Mouse (Mus musculus): ENCODE data around the gene Zfp423. TPM values are rescaled to one million over a fixed set of nuclear protein-coding genes. Genes with fewer than 3 reads are reported as not detected.

The Zfp423 gene
- total and polyA plus RNA-seq, 3 experiments = not detected

DNA sequence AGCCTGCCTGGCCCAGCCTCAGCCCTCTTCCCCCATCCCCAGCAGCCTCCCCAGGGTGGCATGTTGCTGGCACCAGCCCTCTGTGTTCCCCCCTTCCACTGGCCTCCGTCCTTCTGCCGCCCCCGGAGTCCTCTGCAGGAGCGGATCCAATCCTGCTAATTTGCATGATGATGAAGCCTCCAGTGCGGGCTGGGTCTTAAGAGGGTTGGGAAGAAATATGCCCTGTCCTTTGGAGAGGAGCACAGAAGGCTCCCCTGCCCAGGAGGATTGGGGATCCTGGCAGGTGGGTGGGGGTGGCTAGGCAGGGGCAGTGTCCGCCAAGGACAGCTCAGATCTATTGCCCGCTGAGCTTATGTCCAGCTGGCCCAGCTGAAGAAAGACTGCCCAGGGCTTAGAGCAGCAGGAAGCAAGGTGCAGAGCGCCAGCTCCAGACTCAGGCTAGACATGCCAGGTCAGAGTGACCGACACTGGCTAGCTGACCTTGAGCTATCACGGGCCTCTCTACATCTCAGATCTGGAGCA lies 256.5 kb downstream of the Zfp423 start:
- no peaks in the 10 kb centered on the region for H3K4me1 ChIP-seq (ENCODE audit: control insufficient read depth in 1 of 2, insufficient read depth in 2 of 2, low read length in 2 of 2)
- no peaks in the 10 kb centered on the region for H3K27me3 ChIP-seq (ENCODE audit: control insufficient read depth in 1 of 2, insufficient read depth in 2 of 2, low read length in 2 of 2)
- no peaks in the 10 kb centered on the region; the same call in 1 of the 2 replicates for H3K9me3 ChIP-seq (replicated peaks; ENCODE audit: insufficient read depth, low read length)
- H3K36me3 ChIP-seq (ENCODE audit: control insufficient read depth in 1 of 2, insufficient read depth in 2 of 2, low read length in 2 of 2) = no peaks in the 10 kb centered on the region
- no peak overlapping the region for H3K4me3 ChIP-seq (ENCODE audit: control insufficient read depth in 1 of 2, insufficient read depth in 1 of 2, low read depth in 2 of 2, low read length in 2 of 2)
- no peak overlapping the region for H3K9ac ChIP-seq (ENCODE audit: control insufficient read depth, low read depth, low read length, poor library complexity, severe bottlenecking)
- no peaks in the 10 kb centered on the region for H3K79me2 ChIP-seq (ENCODE audit: control insufficient read depth, insufficient read depth, low read length, poor library complexity)
- TF ChIP-seq MAFK (IDR thresholded peaks at IDR 0.05; ENCODE audit: borderline replicate concordance, low read depth, low read length) (no peak), GABPA (IDR thresholded peaks at IDR 0.05; ENCODE audit: low read depth, low read length) (no peak), TBP (IDR thresholded peaks at IDR 0.05; ENCODE audit: low read depth, low read length) (no peak), CHD2 (IDR thresholded peaks at IDR 0.05; ENCODE audit: low read length) (no peak), GATA1 (IDR thresholded peaks at IDR 0.05; ENCODE audit: low read depth, low read length) (no peak), RCOR1 (IDR thresholded peaks at IDR 0.05; ENCODE audit: low read depth, low read length) (no peak), TAL1 (IDR thresholded peaks at IDR 0.05; ENCODE audit: low read length) (no peak), TCF12 (IDR thresholded peaks at IDR 0.05; ENCODE audit: low read depth, low read length) (no peak), MAX (IDR thresholded peaks at IDR 0.05; ENCODE audit: low read length) (no peak), JUND (IDR thresholded peaks at IDR 0.05; ENCODE audit: low read depth, low read length) (no peak), SMC3 (IDR thresholded peaks at IDR 0.05; ENCODE audit: low read depth, low read length) (no peak), SIN3A (IDR thresholded peaks at IDR 0.05; ENCODE audit: low read length) (no peak), ZKSCAN1 (IDR thresholded peaks at IDR 0.05; ENCODE audit: low read depth, low read length) (no peak), MYC (IDR thresholded peaks at IDR 0.05; ENCODE audit: low read depth, low read length) (no peak), MYB (IDR thresholded peaks at IDR 0.05; ENCODE audit: low read depth, low read length) (no peak)
- DNase-seq (ENCODE audit: low read depth, low spot score) = no peak
- H3K27ac ChIP-seq (ENCODE audit: control insufficient read depth, low read depth, low read length) = no peak overlapping the region

DNA sequence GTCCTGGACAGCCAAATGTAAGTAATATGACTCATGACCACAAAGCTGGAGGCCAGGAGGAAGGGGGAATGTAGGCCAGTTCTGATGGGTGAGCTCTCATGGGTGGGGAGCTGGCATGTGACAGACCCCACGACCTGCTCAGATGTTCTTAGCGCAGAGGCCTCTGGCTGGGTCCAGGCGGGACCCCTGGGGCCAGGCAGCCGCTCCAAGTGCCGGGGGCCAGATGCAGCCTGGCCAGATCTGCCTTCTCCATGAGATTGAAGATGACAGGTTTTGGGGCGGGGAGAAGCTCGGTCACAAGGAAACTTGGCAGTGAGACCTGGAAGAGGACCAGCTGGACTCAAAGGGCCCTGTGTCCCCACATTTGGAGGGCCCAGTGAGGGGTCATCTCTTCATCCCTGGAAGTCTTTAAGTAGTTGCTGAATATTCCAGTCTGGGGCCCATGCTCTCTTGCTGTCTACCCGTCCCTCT lies 257.3 kb downstream of the Zfp423 start:
- Histone ChIP-seq H3K27ac (ENCODE audit: control insufficient read depth, low read depth, low read length) (no peak overlapping the region), H3K4me1 (ENCODE audit: control insufficient read depth in 1 of 2, insufficient read depth in 2 of 2, low read length in 2 of 2) (no peaks in the 10 kb centered on the region), H3K27me3 (ENCODE audit: control insufficient read depth in 1 of 2, insufficient read depth in 2 of 2, low read length in 2 of 2) (no peaks in the 10 kb centered on the region), H3K79me2 (ENCODE audit: control insufficient read depth, insufficient read depth, low read length, poor library complexity) (no peaks in the 10 kb centered on the region), H3K36me3 (ENCODE audit: control insufficient read depth in 1 of 2, insufficient read depth in 2 of 2, low read length in 2 of 2) (no peaks in the 10 kb centered on the region), H3K9me3 (replicated peaks; ENCODE audit: insufficient read depth, low read length) (no peaks in the 10 kb centered on the region; the same call in 1 of the 2 replicates), H3K9ac (ENCODE audit: control insufficient read depth, low read depth, low read length, poor library complexity, severe bottlenecking) (no peak overlapping the region), H3K4me3 (ENCODE audit: control insufficient read depth in 1 of 2, insufficient read depth in 1 of 2, low read depth in 2 of 2, low read length in 2 of 2) (no peak overlapping the region)
- DNase-seq (ENCODE audit: low read depth, low spot score) = no peak
- TF ChIP-seq CHD2 (IDR thresholded peaks at IDR 0.05; ENCODE audit: low read length) (no peak), NRF1 (IDR thresholded peaks at IDR 0.05; ENCODE audit: insufficient read depth, low read depth, low read length, poor library complexity, severe bottlenecking) (no peak), USF1 (IDR thresholded peaks at IDR 0.05; ENCODE audit: low read depth, low read length) (no peak), ETS1 (IDR thresholded peaks at IDR 0.05; ENCODE audit: low read depth, low read length) (no peak), EP300 (IDR thresholded peaks at IDR 0.05; ENCODE audit: low read depth in 1 of 2, low read length in 2 of 2) (no peak), POLR2A (IDR thresholded peaks at IDR 0.05; ENCODE audit: control insufficient read depth in 1 of 2, insufficient read depth in 1 of 2, low read depth in 1 of 2, low read length in 2 of 2, poor library complexity in 1 of 2) (no peak)
